22 mouse cellular contexts compared by ENCODE assay signal in the genomic region with DNA sequence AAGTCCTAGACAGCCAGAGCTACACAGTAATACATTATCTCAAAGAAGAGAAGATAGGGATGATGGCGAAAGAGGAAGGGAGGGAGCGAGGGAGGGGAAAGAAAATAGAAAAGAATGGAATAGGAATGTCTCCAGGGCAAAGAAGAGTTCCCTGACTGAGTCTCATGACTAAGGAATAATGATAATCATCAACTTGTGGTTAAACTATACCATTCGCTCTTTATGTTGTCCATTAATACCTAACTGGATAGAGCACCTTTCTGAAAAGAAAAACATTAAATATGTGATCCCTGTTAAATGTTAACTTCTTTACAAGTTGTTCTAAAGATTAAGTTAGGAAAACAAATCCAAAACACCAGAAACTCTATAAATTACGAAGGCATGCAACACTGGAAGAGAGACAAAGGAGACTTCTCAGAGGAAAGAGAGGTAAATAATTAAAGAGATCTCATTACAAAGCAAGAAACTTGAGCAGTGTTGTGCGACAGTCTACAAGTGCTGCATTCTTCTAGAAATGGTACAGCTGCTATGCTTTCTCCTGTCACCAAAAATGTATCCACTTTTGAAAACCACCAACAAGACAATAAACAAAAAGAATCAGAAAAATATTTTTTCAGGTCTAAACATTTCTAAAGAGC. TPM values are rescaled to one million over a fixed set of nuclear protein-coding genes. Genes with fewer than 3 reads are reported as not detected.
DNase-seq lines count a peak whose midpoint lies in the region; ATAC-seq and TF ChIP-seq lines count a peak whose summit lies in the region.
"Had no signal": no experiment of that assay in that cellular context is flagged by ENCODE, and none has a peak within 500 bp of the region (broad histone marks: within the 10 kb centered on the region; RNA-seq: fewer than 3 reads in every experiment).

No protein-coding gene starts in this region.

- H3K27me3 ChIP-seq in intestine, embryonic 16.5 days (replicated peaks; ENCODE audit: control insufficient read depth, insufficient read depth, low read length), result no peaks in the 10 kb centered on the region
- no peaks in the 10 kb centered on the region for H3K27me3 ChIP-seq in intestine, embryonic 15.5 days (replicated peaks)
- no peaks in the 10 kb centered on the region for H3K27me3 ChIP-seq in kidney, embryonic 16.5 days (ENCODE audit: insufficient read depth, low read length)
- H3K27me3 ChIP-seq in kidney, adult 2 months (replicated peaks; ENCODE audit: control insufficient read depth, insufficient read depth, low read length), result no peaks in the 10 kb centered on the region
- H3K27me3 ChIP-seq in Patski, result no peaks in the 10 kb centered on the region
- H3K27me3 ChIP-seq: forebrain, embryonic 13.5 days; heart, embryonic 13.5 days had no signal

- TF ChIP-seq POLR2A in kidney, adult 2 months (IDR thresholded peaks at IDR 0.05; ENCODE audit: low read depth, low read length), result no peak

- no peaks in the 10 kb centered on the region for H3K9me3 ChIP-seq in intestine, embryonic 16.5 days (ENCODE audit: control insufficient read depth, low read length)
- no peaks in the 10 kb centered on the region for H3K9me3 ChIP-seq in intestine, embryonic 15.5 days
- no peaks in the 10 kb centered on the region for H3K9me3 ChIP-seq in kidney, embryonic 16.5 days (ENCODE audit: low read length)
- H3K9me3 ChIP-seq: forebrain, embryonic 10.5 days; forebrain, embryonic 13.5 days; heart, embryonic 10.5 days; heart, embryonic 13.5 days had no signal

- 56% methylated on average over 5 of the region's 5 CpGs for WGBS in intestine, embryonic 16.5 days
- 60% methylated on average over 5 of the region's 5 CpGs for WGBS in intestine, embryonic 15.5 days
- WGBS in kidney, embryonic 16.5 days, result 49% methylated on average over 5 of the region's 5 CpGs
- WGBS in kidney, adult 2 months, result 38% methylated on average over 5 of the region's 5 CpGs

- POLR2A ChIA-PET in Patski (lab: Charles Lee), result interaction anchor here (0.6 kb wide), 1 partner anchor 18 kb away, joined by 4 read pairs; no protein-coding TSS in a partner anchor

- no peak overlapping the region; the same call in 1 of the 2 replicates for H3K27ac ChIP-seq in intestine, embryonic 16.5 days (ENCODE audit: low read length)
- H3K27ac ChIP-seq in intestine, embryonic 15.5 days, result no peak overlapping the region
- peak overlapping the region; percentile 84 for H3K27ac ChIP-seq in kidney, embryonic 16.5 days (ENCODE audit: low read length)
- H3K27ac ChIP-seq in kidney, adult 2 months (ENCODE audit: insufficient read depth, low read depth, low read length), result no peak overlapping the region
- no peak overlapping the region for H3K27ac ChIP-seq in layer of hippocampus, adult 2 months
- H3K27ac ChIP-seq: forebrain, embryonic 10.5 days; forebrain, embryonic 13.5 days; heart, adult 2 months; heart, embryonic 10.5 days; heart, embryonic 13.5 days; hindbrain, embryonic 14.5 days had no signal

- peak; percentile 59; the same call in 1 of the 2 replicates for ATAC-seq in intestine, embryonic 16.5 days
- no peak for ATAC-seq in intestine, embryonic 15.5 days
- peak; percentile 87 for ATAC-seq in kidney, embryonic 16.5 days (ENCODE audit: low FRiP score, low TSS enrichment)
- peak; percentile 47 for ATAC-seq in Patski
- ATAC-seq: forebrain, embryonic 13.5 days; forebrain, embryonic 16.5 days had no signal

- no peak for DNase-seq in kidney, adult 2 months
- DNase-seq in Patski (ENCODE audit: low read depth, low spot score), result peak; percentile 68
- no peak for DNase-seq in layer of hippocampus, adult 2 months (ENCODE audit: low spot score in 2 of 2)
- DNase-seq: adrenal gland, postnatal 10 days; adrenal gland, postnatal 36 days; cerebellum, adult 18-20 months; cerebellum, adult 9-10 months; cerebellum, postnatal 14 days; gastrocnemius, postnatal 10 days; gastrocnemius, postnatal 36 days; heart, adult 2 months; heart, postnatal 14 days; heart, postnatal 4 days had no signal

- H3K4me2 ChIP-seq in intestine, embryonic 16.5 days (ENCODE audit: low read depth, low read length), result no peak overlapping the region
- no peak overlapping the region for H3K4me2 ChIP-seq in intestine, embryonic 15.5 days (replicated peaks)
- H3K4me2 ChIP-seq in kidney, embryonic 16.5 days (replicated peaks; ENCODE audit: low read depth, low read length), result peak overlapping the region; percentile 29; the same call in 1 of the 2 replicates
- H3K4me2 ChIP-seq: forebrain, embryonic 13.5 days; heart, embryonic 13.5 days; hindbrain, embryonic 14.5 days had no signal

- no peak for TF ChIP-seq CTCF in kidney, adult 2 months (conservative IDR thresholded peaks at IDR 0.05; ENCODE audit: insufficient read depth, insufficient read length, low read depth, low read length)
- TF ChIP-seq CTCF in Patski (IDR thresholded peaks at IDR 0.05), result no peak
- TF ChIP-seq CTCF in layer of hippocampus, adult 2 months (conservative IDR thresholded peaks at IDR 0.05), result no peak

- no peaks in the 10 kb centered on the region for H3K36me3 ChIP-seq in intestine, embryonic 16.5 days (ENCODE audit: control insufficient read depth, insufficient read depth, low read length)
- H3K36me3 ChIP-seq in intestine, embryonic 15.5 days, result peaks cover 4% of the 10 kb centered on the region; the same call in 1 of the 2 replicates
- 0 out of 2 replicates have a peak, but pooled peaks cover 6% of the 10 kb centered on the region for H3K36me3 ChIP-seq in kidney, embryonic 16.5 days (ENCODE audit: insufficient read depth, low read length)
- peaks cover 4% of the 10 kb centered on the region for H3K36me3 ChIP-seq in kidney, adult 2 months (ENCODE audit: control insufficient read depth, insufficient read depth, low read length)

- H3K4me3 ChIP-seq in intestine, embryonic 16.5 days (ENCODE audit: low read length), result no peak overlapping the region
- no peak overlapping the region for H3K4me3 ChIP-seq in intestine, embryonic 15.5 days (replicated peaks)
- no peak overlapping the region for H3K4me3 ChIP-seq in kidney, embryonic 16.5 days (ENCODE audit: low read length)
- no peak overlapping the region for H3K4me3 ChIP-seq in kidney, adult 2 months (ENCODE audit: insufficient read depth, low read depth, low read length)
- H3K4me3 ChIP-seq in layer of hippocampus, adult 2 months, result no peak overlapping the region
- H3K4me3 ChIP-seq: forebrain, embryonic 10.5 days; forebrain, embryonic 13.5 days; heart, adult 2 months; heart, embryonic 10.5 days; heart, embryonic 13.5 days had no signal

- H3K4me1 ChIP-seq in intestine, embryonic 16.5 days (ENCODE audit: control insufficient read depth, insufficient read depth, low read length), result no peaks in the 10 kb centered on the region
- no peaks in the 10 kb centered on the region for H3K4me1 ChIP-seq in intestine, embryonic 15.5 days (replicated peaks)
- peaks cover 15% of the 10 kb centered on the region; the same call in 1 of the 2 replicates for H3K4me1 ChIP-seq in kidney, embryonic 16.5 days (ENCODE audit: insufficient read depth, low read length)
- peaks cover 7% of the 10 kb centered on the region; the same call in 1 of the 2 replicates for H3K4me1 ChIP-seq in kidney, adult 2 months (ENCODE audit: control insufficient read depth, insufficient read depth, low read length)
- H3K4me1 ChIP-seq: forebrain, embryonic 10.5 days; forebrain, embryonic 13.5 days had no signal

- no peak overlapping the region for H3K9ac ChIP-seq in intestine, embryonic 16.5 days (ENCODE audit: low read depth, low read length)
- H3K9ac ChIP-seq in intestine, embryonic 15.5 days, result no peak overlapping the region
- no peak overlapping the region for H3K9ac ChIP-seq in kidney, embryonic 16.5 days (replicated peaks; ENCODE audit: low read length)
- H3K9ac ChIP-seq: forebrain, embryonic 13.5 days; heart, embryonic 13.5 days; hindbrain, embryonic 14.5 days had no signal

- in situ Hi-C loops in Patski (cut with MboI; ENCODE audit: low pct_unique_long_range_greater_than_20kb), result no loop called here

- CTCF ChIA-PET in Patski (lab: Charles Lee), result interaction anchor here (1.5 to 1.7 kb wide), 3 partner anchors 9 to 19 kb away, joined by 4 to 7 read pairs (median 5); no protein-coding TSS in a partner anchor

RNA-seq across cellular contexts. Expression of gene Rab11a, which starts 17.9 kb away (rescaled TPM):
- 645 and 812 TPM in 2 replicates for polyA plus RNA-seq in intestine, embryonic 16.5 days (2015; fragmentation: Nextera tagmentation; extraction: Ambion mirVana)
- 512 and 519 TPM in 2 replicates for polyA plus RNA-seq in intestine, embryonic 15.5 days (2015; fragmentation: Nextera tagmentation; extraction: Ambion mirVana)
- polyA plus RNA-seq in kidney, embryonic 16.5 days (2015; fragmentation: Nextera tagmentation; extraction: Ambion mirVana), result 632 and 680 TPM in 2 replicates
- 124 and 188 TPM in 2 replicates for polyA plus RNA-seq in kidney, adult 2 months (2012; rRNA removed)
- 579 TPM for polyA plus RNA-seq in Patski (2021)
- total RNA-seq in layer of hippocampus, adult 2 months (2021), result 100 to 1,000 TPM; 218 to 232 TPM
